Mouse (Mus musculus): ENCODE measurements around the gene Cdr2. TPM values are rescaled to one million over a fixed set of nuclear protein-coding genes. Genes with fewer than 3 reads are reported as not detected.
"Not testable (repeated sequence)": the region's sequence is repeated elsewhere in the genome, so short reads cannot be mapped to it uniquely, and the experiment has no call there.

The Cdr2 gene
- polyA plus RNA-seq, 1 experiment from 2014 or later: 10.5 TPM

DNA sequence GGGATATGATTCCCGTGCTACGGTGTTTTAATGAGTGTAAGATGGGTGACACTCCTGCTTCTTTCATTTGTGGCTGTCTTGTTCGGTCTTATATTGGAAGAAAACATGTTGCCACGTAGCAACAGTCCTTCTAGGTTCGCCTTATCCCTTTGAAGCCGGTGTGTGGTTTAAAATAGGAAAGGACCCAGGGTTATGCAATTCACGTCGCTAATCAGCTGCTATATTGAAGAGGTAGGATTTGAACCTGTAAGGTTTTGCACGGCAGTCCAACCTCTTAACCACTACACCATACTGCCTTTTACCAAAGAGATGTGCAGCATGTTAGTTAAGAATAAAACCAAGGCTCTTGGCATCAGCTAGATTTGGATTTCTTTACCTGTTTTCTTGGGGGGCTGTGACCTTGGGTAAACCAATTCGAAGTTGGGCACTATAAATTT lies 63.6 kb downstream of the Cdr2 start:
- Histone ChIP-seq H3K36me3 (no peaks in the 10 kb centered on the region), H3K9ac (replicated peaks) (peak overlapping the region; percentile 74), H3K4me3 (peak overlapping the region; percentile 72), H3K9me3 (no peaks in the 10 kb centered on the region), H3K27ac (replicated peaks) (peak overlapping the region; percentile 79), H3K4me1 (peaks cover 16% of the 10 kb centered on the region), H3K4me2 (replicated peaks) (peak overlapping the region; percentile 80), H3K27me3 (no peaks in the 10 kb centered on the region)
- ATAC-seq (replicated peaks): peak; percentile 59
- WGBS: 7% methylated on average over 10 of the region's 10 CpGs

DNA sequence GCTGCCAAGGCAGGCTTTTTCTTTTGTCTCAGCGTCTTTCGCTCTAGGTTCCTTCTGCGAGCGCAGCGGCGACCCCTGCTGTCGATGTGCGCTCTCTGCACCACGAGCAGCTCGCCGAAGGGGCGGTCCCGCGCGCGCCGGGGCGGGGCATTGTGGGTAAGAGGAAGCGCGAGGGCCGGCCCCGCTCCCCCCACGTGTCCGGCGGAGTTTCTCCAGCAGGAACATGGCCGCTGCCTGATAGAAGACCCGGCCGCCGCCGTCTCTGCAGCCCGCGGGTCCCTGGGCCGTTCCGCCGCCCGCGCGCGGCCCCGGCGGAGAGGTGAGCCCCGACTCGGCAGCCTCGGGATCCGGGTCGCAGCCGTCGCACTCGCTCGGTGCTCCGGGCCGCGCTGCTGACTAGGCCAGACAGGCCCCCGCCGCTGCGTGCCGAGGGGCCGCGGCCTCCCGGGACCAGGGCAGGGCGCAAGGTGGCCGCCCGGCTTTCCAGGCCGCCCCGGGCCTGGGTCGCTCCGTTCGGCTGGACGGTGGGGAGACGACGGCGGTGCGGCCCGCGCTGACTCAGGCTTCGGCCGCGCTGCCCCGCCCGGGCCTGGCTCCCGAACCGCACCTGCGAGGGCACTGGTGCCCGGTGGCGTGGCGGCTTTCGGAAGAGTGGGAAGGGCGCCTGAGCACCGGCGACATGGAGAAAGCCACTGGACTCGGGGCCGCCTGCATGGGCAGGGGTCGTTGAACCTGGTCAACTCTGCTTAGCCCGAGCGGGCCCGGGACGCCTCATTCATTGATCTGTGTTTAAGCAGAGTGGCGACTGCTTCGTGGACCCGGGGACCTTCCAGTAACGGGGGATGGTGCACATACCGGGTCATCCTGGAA lies 64.3 kb downstream of the Cdr2 start, which contains the start of gene Polr3e:
TSS of gene Polr3e (plus strand) at position 153 of the 870 bp plus-strand sequence.
- WGBS: under 1% methylated on average over 95 of the region's 102 CpGs
- peak within 1 kb of the TSS; percentile 79 for H3K27ac ChIP-seq (replicated peaks)
- ATAC-seq (replicated peaks): peak; percentile 95

DNA sequence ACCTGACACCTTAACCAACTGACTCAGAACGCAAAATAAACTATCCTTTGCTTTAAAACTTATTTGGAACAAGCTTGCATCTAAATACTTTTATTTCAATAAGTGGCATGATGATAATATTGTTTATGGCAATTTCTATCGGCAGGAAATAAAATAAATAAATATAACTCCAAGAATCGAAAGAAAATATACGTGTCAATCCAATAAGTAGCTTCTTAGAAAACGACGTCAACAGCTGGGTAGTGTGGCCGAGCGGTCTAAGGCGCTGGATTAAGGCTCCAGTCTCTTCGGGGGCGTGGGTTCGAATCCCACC lies 64.9 kb downstream of the Cdr2 start:
- peak overlapping the region; percentile 79; the same call in 1 of the 2 replicates for H3K27ac ChIP-seq (replicated peaks)
- H3K4me2 ChIP-seq (replicated peaks): peak overlapping the region; percentile 10; the same call in 1 of the 2 replicates
- 8% methylated on average over 12 of the region's 12 CpGs for WGBS
- H3K4me3 ChIP-seq: peak overlapping the region; percentile 72
- H3K4me1 ChIP-seq: peaks cover 16% of the 10 kb centered on the region
- H3K9me3 ChIP-seq: no peaks in the 10 kb centered on the region
- H3K9ac ChIP-seq (replicated peaks): no peak overlapping the region
- no peak for ATAC-seq (replicated peaks)
- H3K27me3 ChIP-seq: no peaks in the 10 kb centered on the region
- H3K36me3 ChIP-seq: no peaks in the 10 kb centered on the region

More for the DNA sequence above, 64.3 kb downstream of the Cdr2 start, which contains the start of gene Polr3e:
- Histone ChIP-seq H3K9me3 (no peaks in the 10 kb centered on the region), H3K4me2 (replicated peaks) (peak within 1 kb of the TSS; percentile 80), H3K4me3 (peak within 1 kb of the TSS; percentile 72), H3K36me3 (no peaks in the 10 kb centered on the region), H3K9ac (replicated peaks) (peak within 1 kb of the TSS; percentile 74), H3K4me1 (peaks cover 16% of the 10 kb centered on the region), H3K27me3 (no peaks in the 10 kb centered on the region)

DNA sequence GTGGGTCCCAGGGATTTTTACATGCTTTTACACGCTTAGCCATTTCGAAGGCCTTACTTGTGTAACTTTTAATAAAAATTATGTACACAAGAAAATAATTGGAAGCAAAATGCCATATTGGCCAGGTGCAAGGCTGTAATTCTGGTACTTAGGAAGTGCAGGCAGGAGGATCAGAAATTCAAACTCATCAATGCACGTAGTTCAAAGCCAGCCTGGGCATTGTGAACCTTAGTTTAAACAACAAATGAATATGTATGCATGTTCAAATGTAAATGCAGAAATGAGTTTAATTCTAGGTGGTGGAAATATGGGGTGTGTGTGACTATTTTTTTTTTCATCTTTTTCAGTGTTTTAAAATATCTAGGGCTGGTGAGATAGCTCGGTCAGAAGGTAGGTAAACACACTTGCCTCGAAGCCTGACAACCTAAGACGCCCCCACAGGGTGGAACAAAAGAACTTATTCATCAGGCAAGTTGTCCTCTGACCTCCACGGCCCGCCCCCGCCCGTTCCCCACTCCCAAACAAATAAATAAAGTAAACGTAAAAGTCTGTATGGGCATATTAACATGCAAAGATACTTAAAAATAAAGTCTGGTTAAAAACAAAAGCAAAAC lies 65.7 kb downstream of the Cdr2 start:
- H3K4me1 ChIP-seq: peaks cover 16% of the 10 kb centered on the region
- no peak overlapping the region for H3K9ac ChIP-seq (replicated peaks)
- no peaks in the 10 kb centered on the region for H3K27me3 ChIP-seq
- 22% methylated on average over 11 of the region's 11 CpGs for WGBS
- ATAC-seq (replicated peaks): no peak
- no peaks in the 10 kb centered on the region for H3K36me3 ChIP-seq
- H3K27ac ChIP-seq (replicated peaks): no peak overlapping the region
- no peaks in the 10 kb centered on the region for H3K9me3 ChIP-seq
- H3K4me3 ChIP-seq: no peak overlapping the region
- no peak overlapping the region for H3K4me2 ChIP-seq (replicated peaks)

DNA sequence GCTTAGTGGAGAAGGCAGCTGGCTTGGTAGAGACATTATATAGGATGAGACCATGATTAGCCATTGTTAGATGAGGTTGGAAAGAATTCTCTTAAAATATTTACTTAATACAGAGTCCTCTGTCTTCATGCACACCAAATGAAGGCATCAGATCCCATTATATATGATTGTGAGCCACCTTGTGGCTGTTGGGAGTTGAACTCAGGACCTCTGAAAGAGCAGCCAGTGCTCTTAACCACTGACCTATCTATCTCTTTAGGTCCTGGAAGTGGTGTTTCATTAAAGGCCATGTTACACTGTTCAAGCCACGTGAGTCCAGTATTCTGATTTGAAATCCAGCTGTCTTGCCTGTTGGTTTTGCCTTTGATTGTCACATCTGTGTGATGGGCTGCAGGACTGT lies 68.8 kb downstream of the Cdr2 start:
- no peaks in the 10 kb centered on the region for H3K36me3 ChIP-seq
- peaks cover 2% of the 10 kb centered on the region for H3K4me1 ChIP-seq
- no peak overlapping the region for H3K9ac ChIP-seq (replicated peaks)
- H3K9me3 ChIP-seq: no peaks in the 10 kb centered on the region
- WGBS: 51% methylated on average over 1 of the region's 1 CpGs
- no peak for ATAC-seq (replicated peaks)
- H3K4me2 ChIP-seq (replicated peaks): no peak overlapping the region
- H3K27me3 ChIP-seq: no peaks in the 10 kb centered on the region
- H3K27ac ChIP-seq (replicated peaks): no peak overlapping the region
- no peak overlapping the region for H3K4me3 ChIP-seq

DNA sequence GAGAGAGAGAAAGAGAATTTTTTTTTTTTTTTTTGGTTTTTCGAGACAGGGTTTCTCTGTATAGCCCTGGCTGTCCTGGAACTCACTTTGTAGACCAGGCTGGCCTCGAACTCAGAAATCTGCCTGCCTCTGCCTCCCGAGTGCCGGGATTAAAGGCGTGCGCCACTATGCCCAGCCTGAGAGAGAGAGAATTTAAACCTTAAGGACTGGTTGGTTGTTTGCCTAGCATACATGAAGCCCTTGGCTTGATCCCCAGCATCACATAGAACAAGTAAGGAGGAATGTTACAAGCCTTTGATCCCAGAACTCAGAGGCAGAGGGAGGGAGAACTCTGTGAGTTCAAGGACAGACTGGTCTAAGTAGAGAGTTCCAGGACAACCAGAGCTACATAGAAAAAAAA lies 70.8 kb downstream of the Cdr2 start:
- H3K4me1 ChIP-seq; H3K9me3 ChIP-seq; H3K36me3 ChIP-seq; H3K27ac ChIP-seq (replicated peaks); ATAC-seq (replicated peaks); H3K27me3 ChIP-seq; H3K9ac ChIP-seq (replicated peaks); H3K4me3 ChIP-seq; H3K4me2 ChIP-seq (replicated peaks): not testable (repeated sequence)
- 86% methylated on average over 6 of the region's 6 CpGs for WGBS

DNA sequence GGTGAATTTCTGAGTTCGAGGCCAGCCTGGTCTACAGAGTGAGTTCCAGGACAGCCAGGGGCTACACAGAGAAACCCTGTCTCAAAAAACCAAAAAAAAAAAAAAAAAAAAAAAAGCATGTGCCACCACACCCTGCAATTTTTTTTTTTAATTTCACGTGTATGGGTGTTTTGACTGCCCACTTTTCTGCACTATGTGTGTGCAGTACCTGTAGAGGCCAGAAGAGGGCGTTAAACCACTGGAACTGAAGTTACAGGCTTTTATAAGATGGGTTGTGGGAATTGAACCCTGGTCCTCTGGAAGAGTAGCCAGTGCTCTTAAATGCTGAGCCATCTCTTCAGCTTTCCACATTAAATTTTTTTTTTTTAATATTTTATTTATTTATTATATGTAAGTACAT lies 71.9 kb downstream of the Cdr2 start:
- not testable (repeated sequence) for H3K4me3 ChIP-seq; H3K9me3 ChIP-seq; H3K27me3 ChIP-seq; ATAC-seq (replicated peaks); H3K27ac ChIP-seq (replicated peaks); H3K4me2 ChIP-seq (replicated peaks); H3K36me3 ChIP-seq; H3K4me1 ChIP-seq; H3K9ac ChIP-seq (replicated peaks)
- 70% methylated on average over 3 of the region's 3 CpGs for WGBS

Other genes starting within 250 kb of the Cdr2 start
- 0.92 and 1.2 TPM in 2 replicates for gene Vwa3a, start 243.0 kb downstream of the Cdr2 start, polyA plus RNA-seq (2015; fragmentation: Nextera tagmentation; extraction: Ambion mirVana)
- gene Gm5737, start 169.9 kb downstream of the Cdr2 start, polyA plus RNA-seq (2015; fragmentation: Nextera tagmentation; extraction: Ambion mirVana): not detected in 2 replicates
- gene Eef2k, start 139.5 kb downstream of the Cdr2 start, polyA plus RNA-seq (2015; fragmentation: Nextera tagmentation; extraction: Ambion mirVana): 33.7 and 35.1 TPM in 2 replicates
- 31.6 and 31.9 TPM in 2 replicates for gene Polr3e, start 64.6 kb downstream of the Cdr2 start, polyA plus RNA-seq (2015; fragmentation: Nextera tagmentation; extraction: Ambion mirVana)
- gene Mfsd13b, start 197 bp upstream of the Cdr2 start, polyA plus RNA-seq (2015; fragmentation: Nextera tagmentation; extraction: Ambion mirVana): 0.28 and 0.64 TPM in 2 replicates
- gene Mettl9, start 52.1 kb upstream of the Cdr2 start, polyA plus RNA-seq (2015; fragmentation: Nextera tagmentation; extraction: Ambion mirVana): 214 and 232 TPM in 2 replicates
- 0.79 and 1.1 TPM in 2 replicates for gene Igsf6, start 92.3 kb upstream of the Cdr2 start, polyA plus RNA-seq (2015; fragmentation: Nextera tagmentation; extraction: Ambion mirVana)
- 0.06 TPM in 1 of 2 replicates, not detected in the other for gene Otoa, start 99.3 kb upstream of the Cdr2 start, polyA plus RNA-seq (2015; fragmentation: Nextera tagmentation; extraction: Ambion mirVana)